Mouse (Mus musculus) C2C12 (cell line): Measurements from ENCODE around the gene Klc3.

ENCODE experiments used
- CEBPB ChIP-seq: IDR thresholded peaks from one replicate; pipeline ENCODE4 v1.6.1; 2011; ENCODE audit warnings: low read depth, mild to moderate bottlenecking, control low read depth, moderate library complexity
- CTCF ChIP-seq: IDR thresholded peaks from one replicate; pipeline ENCODE4 v1.5.1; 2011; ENCODE audit not compliant: control insufficient read depth, insufficient read depth, insufficient read length
- MAX ChIP-seq: IDR thresholded peaks from one replicate; pipeline ENCODE4 v1.6.1; 2011; ENCODE audit warnings: mild to moderate bottlenecking, control low read depth
- MYOD1 ChIP-seq: IDR thresholded peaks from one replicate; pipeline ENCODE4 v1.6.1; 2011; ENCODE audit warnings: low read depth; ENCODE audit not compliant: control insufficient read depth, insufficient read length
- MYOG ChIP-seq: IDR thresholded peaks from one replicate; pipeline ENCODE4 v1.6.1; 2011; ENCODE audit not compliant: control insufficient read depth, insufficient read length; ENCODE audit errors: extremely low read depth

DNA sequence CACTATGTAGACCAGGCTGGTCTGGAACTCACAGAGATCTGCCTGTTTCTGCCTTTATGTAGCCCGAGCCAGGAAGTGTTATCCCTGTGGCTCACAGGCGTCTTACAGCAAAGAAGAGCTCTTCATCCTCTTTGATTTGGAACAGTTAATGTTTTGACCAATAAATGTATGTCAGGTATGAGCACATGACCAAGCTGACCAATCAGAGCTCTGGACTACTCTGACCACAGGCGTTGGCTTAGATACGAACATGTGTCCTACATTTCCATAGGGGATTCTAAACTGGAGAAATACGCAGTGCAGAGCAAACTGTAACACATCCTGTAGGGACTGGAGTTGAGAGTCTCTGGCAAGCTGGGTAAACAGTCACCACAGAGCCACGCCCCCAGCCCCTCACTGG lies 23.0 kb upstream of the Klc3 start:
- TF ChIP-seq CTCF (no peak), MYOD1 (no peak), MAX (no peak), CEBPB (no peak), MYOG (no peak)
